Mouse (Mus musculus): Measurements from ENCODE around the gene Gkn2.

The Gkn2 gene

GRCm38 (mm10) chr6:87399886-87400566 is 26.9 kb downstream of the Gkn2 start:
- no peak for DNase-seq (ENCODE audit: low spot score in 2 of 2)

- DNase-seq (ENCODE audit: low spot score in 2 of 2), result no peak
Measured at GRCm38 (mm10) chr6:87401456-87401855, 28.3 kb downstream of the Gkn2 start.

GRCm38 (mm10) chr6:87412011-87412410 is 38.9 kb downstream of the Gkn2 start:
- no peak for DNase-seq (ENCODE audit: low spot score in 2 of 2)

- no peak for DNase-seq (ENCODE audit: low spot score in 2 of 2)
Measured at GRCm38 (mm10) chr6:87422304-87422703, 49.1 kb downstream of the Gkn2 start.

DNA sequence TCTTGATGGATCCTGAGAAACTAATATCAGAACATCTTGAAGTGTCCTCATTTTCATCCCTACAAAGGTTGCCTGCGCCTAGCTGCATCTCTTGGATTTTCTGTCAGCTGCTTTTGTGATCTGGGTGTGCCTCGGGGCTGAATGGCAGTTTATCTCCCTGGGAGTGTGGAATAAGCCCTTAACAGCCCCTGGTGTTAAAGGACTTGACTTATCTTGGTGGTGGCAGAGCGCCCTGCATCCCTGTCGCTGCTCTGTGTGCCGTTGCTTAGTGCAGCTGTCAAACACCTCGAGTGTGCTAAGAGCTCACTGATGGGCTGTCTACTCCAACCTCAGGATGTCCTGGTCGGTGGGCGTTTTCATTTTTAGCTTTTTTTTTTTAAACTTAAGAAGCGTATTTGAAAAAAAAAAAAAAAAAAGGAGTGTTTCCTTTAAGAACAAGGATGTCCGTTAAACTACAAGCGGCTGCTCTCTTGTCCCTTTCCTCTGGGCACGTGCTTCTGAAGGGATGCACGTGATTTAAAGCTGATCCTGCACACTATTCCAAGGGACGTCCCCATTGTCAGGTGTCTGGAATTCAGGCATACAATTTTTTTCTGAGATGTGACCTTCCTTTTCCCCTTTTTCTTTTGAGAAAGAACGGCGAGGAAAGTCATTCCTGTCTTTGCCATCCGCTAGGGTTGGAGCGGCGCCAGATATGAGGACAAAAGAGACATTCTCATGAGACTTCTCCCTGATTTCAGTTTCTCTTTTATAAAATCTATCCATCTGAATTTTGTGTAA is 51.1 kb downstream of the Gkn2 start:
- DNase-seq (ENCODE audit: low spot score in 2 of 2), result peak in 1 of 2 experiments; percentile 47

DNA sequence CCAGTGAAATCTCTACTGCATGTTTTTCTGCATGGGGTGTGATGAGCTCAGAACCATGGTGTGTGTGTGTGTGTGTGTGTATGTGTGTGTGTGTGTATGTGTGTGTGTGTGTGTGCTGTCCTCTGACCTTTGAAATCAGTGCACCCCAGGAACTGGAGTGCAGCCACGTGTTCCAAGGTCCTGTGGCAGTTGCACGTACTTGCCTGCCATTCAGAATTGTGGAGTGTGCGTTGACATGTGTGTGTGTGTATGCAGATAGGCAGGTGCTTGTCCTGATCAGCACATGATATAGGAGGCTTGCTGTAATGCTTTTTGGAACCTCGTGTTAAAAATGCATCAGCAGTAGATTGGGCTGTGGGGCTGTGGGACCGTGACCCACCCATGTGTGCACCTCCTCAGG is 53.8 kb downstream of the Gkn2 start:
- DNase-seq (ENCODE audit: low spot score in 2 of 2), result no peak

GRCm38 (mm10) chr6:87427616-87428015 is 54.5 kb downstream of the Gkn2 start:
- DNase-seq (ENCODE audit: low spot score in 2 of 2), result no peak

DNA sequence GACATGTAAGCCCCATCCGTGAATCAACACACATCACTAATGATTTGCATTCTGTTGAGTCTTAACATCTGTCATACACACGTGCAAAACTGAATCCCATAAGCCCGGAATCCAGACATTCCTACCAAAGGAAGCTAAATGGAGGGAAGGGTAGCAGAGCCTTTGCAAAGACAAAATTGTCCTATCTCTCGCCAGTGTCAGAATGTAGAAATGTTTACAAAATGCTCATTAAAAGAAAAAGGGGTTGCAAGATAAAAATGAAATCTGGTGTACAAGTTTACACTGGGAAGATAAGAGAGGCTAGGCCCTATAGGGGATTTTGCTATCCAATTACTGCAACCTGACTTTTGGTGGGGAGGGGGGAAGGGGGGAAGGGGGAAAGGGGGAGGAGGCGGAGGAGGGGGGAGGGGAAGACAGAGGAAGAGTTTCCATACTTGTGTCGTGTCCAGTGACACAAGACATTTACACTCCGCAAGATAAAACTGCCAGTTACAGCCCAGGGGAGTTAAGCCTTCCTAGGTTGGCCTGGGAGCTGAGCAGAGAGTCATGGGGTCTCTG is 55.4 kb downstream of the Gkn2 start, which contains the start of gene Bmp10:
Bmp10 (plus strand) TSS at position 508 of the 558 bp plus-strand sequence.
- no peak for DNase-seq (ENCODE audit: low spot score in 2 of 2)

All from cerebellum, postnatal 4 days (tissue).